Mouse (Mus musculus): ENCODE measurements around the gene Aox2. TPM values are rescaled to one million over a fixed set of nuclear protein-coding genes. Genes with fewer than 3 reads are reported as not detected.

Aox2 gene
- polyA plus RNA-seq, 1 experiment from 2014 or later, result 0.34 TPM

DNA sequence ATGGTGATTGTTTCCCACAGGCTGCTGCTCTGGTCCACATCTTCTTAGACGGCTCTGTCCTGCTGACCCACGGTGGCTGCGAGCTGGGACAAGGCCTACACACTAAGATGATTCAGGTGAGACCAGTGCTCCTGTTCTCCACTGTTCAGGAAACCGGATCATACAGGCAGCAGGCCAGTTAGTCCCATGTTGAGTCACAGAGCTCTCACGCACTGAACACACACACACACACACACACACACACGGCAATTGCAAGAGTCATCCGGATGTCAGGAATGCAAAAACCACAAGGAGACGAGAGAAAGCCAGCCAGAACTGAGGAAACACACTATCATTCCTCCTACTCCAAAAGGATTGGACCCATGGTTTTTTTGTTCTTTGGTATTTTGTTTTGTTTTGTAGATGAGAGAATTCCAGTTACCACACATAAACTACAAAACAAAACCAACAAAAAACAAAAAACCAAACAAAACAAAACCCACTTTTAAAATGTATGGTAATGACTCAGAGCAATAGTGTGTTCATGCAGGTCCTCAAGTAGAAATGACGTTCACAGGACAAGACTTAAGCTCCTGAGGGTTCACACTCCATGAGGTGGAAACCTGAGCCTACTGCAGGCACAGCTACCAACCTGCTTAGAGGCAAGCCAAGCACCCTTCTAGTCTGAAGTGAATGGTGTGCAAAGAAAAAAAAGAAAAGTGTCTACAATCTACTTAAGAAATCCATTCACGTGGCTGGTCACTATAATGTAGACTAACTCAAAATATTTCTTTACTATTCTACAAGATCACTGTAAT, 20.7 kb upstream of the Aox2 start:
- Histone ChIP-seq H3K9me3 (no peaks in the 10 kb centered on the region), H3K4me3 (no peak overlapping the region), H3K27ac (no peak overlapping the region), H3K36me3 (no peaks in the 10 kb centered on the region), H3K4me2 (no peak overlapping the region), H3K4me1 (0 out of 2 replicates have a peak, but pooled peaks cover 3% of the 10 kb centered on the region), H3K9ac (no peak overlapping the region), H3K27me3 (no peaks in the 10 kb centered on the region)
- WGBS, result 73% methylated on average over 10 of the region's 10 CpGs
- ATAC-seq (ENCODE audit: insufficient number of reproducible peaks, insufficient read depth, low FRiP score, low TSS enrichment, low read depth), result no peak

DNA sequence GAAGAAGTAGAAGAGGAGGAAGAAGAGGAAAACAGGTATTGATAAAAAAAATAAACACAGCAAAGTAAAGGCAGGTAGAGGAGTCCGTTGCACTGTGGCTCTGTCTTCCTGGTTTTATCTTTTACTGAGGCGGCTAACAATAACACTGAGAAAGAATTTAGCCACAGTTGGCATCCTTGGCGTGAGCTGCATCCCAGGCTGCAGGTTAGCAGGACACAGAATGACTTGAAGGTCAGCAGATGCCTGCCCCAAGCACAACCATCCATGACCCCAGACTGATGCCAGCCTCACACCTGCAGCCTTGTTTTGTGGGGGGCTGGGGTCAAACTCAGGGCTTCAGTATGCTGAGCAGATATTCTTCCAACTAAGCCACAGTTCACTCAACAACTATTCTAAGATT, 17.8 kb upstream of the Aox2 start:
- no peak for ATAC-seq (ENCODE audit: insufficient number of reproducible peaks, insufficient read depth, low FRiP score, low TSS enrichment, low read depth)
- WGBS, result 75% methylated on average over 3 of the region's 3 CpGs
- Histone ChIP-seq H3K27ac (no peak overlapping the region), H3K4me3 (no peak overlapping the region), H3K27me3 (no peaks in the 10 kb centered on the region), H3K9me3 (no peaks in the 10 kb centered on the region), H3K4me2 (no peak overlapping the region), H3K9ac (no peak overlapping the region), H3K4me1 (0 out of 2 replicates have a peak, but pooled peaks cover 3% of the 10 kb centered on the region), H3K36me3 (no peaks in the 10 kb centered on the region)

DNA sequence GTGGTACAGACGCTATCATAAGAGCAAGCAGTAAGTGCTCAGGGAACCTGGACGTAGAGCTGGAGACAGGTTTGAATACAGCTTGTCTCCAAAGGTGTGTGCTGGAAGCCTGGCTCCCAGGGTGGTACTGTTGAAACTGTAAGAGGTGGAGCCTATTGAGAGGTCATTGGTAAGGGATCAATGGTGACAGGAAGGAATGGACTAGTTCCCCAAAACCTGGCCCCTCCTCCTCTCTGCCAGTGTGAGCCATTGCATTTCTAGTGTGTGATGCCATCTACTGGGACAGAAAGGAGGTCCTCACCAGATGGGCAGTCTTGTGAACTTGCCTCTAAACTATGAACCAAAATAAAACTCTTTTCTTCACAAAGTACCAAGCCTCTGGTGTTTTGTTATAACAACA, 9.9 kb upstream of the Aox2 start:
- no peak overlapping the region for H3K4me3 ChIP-seq
- H3K9ac ChIP-seq, result no peak overlapping the region
- no peaks in the 10 kb centered on the region for H3K4me1 ChIP-seq
- no peaks in the 10 kb centered on the region for H3K27me3 ChIP-seq
- H3K9me3 ChIP-seq, result no peaks in the 10 kb centered on the region
- H3K4me2 ChIP-seq, result no peak overlapping the region
- WGBS, result 81% methylated on average over 2 of the region's 2 CpGs
- H3K36me3 ChIP-seq, result no peaks in the 10 kb centered on the region
- no peak for ATAC-seq (ENCODE audit: insufficient number of reproducible peaks, insufficient read depth, low FRiP score, low TSS enrichment, low read depth)
- no peak overlapping the region for H3K27ac ChIP-seq

DNA sequence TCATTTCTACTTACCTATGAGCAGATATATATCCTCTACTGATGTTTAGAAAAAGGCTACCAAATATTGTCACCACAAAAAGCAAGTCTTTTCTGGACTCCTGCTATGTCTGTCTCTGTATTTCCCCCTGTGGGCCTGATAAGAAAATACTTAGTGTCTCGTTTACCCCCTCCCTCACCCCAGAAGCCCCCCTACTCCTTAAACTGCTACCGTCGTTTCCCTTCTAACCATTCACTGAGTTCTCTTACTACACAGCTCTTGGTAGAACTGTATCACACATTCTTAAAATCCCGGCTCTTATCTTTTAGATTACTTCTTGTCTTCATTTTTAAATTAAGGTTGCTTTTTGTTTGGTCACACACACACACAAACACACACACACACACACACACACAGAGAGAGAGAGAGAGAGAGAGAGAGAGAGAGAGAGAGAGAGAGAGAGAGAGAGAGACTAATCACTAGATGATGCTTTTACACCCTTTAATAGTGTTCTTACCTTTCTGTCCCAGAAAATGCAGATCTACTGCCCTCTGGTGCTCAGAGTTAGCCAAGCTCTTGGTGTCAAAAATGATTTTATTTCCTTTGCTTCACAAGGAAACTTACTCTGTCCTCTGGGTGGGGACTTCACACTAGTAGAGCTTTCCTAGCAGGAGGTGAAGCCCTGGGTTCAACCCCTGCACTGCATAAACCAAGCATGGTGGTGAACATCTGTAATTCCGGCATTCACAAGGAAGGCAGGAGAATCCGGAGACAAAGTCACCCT, 7.1 kb upstream of the Aox2 start:
- peaks cover 3% of the 10 kb centered on the region; the same call in 1 of the 2 replicates for H3K4me1 ChIP-seq
- no peak overlapping the region for H3K27ac ChIP-seq
- WGBS, result 60% methylated on average over 6 of the region's 6 CpGs
- H3K36me3 ChIP-seq, result no peaks in the 10 kb centered on the region
- no peaks in the 10 kb centered on the region for H3K27me3 ChIP-seq
- H3K9ac ChIP-seq, result no peak overlapping the region
- H3K9me3 ChIP-seq, result no peaks in the 10 kb centered on the region
- no peak overlapping the region for H3K4me2 ChIP-seq
- H3K4me3 ChIP-seq, result no peak overlapping the region
- no peak for ATAC-seq (ENCODE audit: insufficient number of reproducible peaks, insufficient read depth, low FRiP score, low TSS enrichment, low read depth)

DNA sequence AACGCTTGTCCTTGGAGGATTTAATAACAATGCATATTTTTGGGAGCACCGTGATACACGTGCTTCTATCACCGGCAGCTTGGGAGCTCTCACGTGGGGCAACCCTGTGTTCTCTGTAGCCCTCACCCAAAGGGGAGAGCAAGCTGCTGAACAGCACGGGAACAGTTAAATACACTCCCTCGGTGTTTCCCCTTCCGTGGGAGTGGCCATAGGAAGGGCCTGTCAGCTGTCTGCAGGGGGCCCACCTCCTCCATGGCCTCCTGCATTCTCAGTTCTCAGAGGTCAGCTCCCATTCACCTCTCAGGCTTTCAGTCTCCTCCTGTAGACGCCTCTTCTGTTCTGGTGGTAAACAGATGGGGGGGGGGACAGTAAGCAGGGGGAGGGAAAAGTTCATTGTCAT, 2.2 kb upstream of the Aox2 start:
- H3K27me3 ChIP-seq, result no peaks in the 10 kb centered on the region
- no peak overlapping the region for H3K9ac ChIP-seq
- no peaks in the 10 kb centered on the region for H3K9me3 ChIP-seq
- peaks cover 24% of the 10 kb centered on the region for H3K4me1 ChIP-seq
- H3K36me3 ChIP-seq, result no peaks in the 10 kb centered on the region
- H3K4me2 ChIP-seq, result no peak overlapping the region
- 25% methylated on average over 9 of the region's 9 CpGs for WGBS
- no peak overlapping the region for H3K4me3 ChIP-seq
- 0 out of 2 replicates have a peak, but pooled peaks have one; percentile 50 for ATAC-seq (ENCODE audit: insufficient number of reproducible peaks, insufficient read depth, low FRiP score, low TSS enrichment, low read depth)
- H3K27ac ChIP-seq, result no peak overlapping the region

DNA sequence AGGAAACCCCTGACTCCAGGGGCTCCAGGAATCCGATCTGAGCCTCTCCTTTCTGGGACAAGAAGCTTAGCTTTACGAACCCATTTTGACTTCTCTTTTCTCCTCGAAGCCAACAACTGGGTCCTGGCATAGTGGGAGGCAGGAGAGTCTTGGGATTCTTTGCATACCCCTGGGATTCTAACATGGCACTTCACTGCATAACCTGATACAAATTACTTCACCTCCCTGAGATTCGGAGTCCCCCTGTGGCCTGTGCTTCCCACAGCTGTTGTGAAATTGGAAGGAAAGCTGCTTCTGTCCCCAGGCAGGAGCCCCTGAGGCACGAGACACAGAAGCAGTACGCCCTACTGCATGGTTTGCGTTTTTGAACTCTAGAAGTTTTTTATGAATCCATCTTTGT, 387 bp downstream of the Aox2 start:
- H3K4me1 ChIP-seq, result peaks cover 27% of the 10 kb centered on the region
- H3K27ac ChIP-seq, result no peak overlapping the region
- H3K4me2 ChIP-seq, result no peak overlapping the region
- no peak overlapping the region for H3K4me3 ChIP-seq
- WGBS, result 42% methylated on average over 7 of the region's 7 CpGs
- H3K36me3 ChIP-seq, result no peaks in the 10 kb centered on the region
- H3K9ac ChIP-seq, result no peak overlapping the region
- no peaks in the 10 kb centered on the region for H3K9me3 ChIP-seq
- ATAC-seq (ENCODE audit: insufficient number of reproducible peaks, insufficient read depth, low FRiP score, low TSS enrichment, low read depth), result no peak
- H3K27me3 ChIP-seq, result no peaks in the 10 kb centered on the region

DNA sequence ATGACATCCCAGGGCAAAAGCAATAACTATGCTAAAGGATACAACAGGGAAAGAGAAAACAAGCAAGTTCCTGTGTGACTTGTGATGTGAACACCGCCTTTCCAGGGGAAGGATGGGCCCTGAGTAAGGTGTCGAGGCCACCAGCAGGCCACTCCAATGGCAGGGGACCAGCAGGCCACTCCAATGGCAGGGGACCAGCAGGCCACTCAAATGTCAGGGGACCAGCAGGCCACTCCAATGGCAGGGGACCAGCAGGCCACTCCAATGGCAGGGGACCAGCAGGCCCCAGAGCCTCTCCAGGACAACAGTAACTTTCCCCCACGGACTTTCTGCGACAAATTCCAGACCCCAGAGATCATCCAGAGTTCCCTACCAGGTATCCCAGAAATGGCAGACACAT, 2.3 kb downstream of the Aox2 start:
- Histone ChIP-seq H3K27me3 (no peaks in the 10 kb centered on the region), H3K27ac (no peak overlapping the region), H3K4me1 (peaks cover 27% of the 10 kb centered on the region), H3K9me3 (no peaks in the 10 kb centered on the region), H3K4me2 (no peak overlapping the region), H3K9ac (no peak overlapping the region), H3K4me3 (no peak overlapping the region), H3K36me3 (no peaks in the 10 kb centered on the region)
- no peak for ATAC-seq (ENCODE audit: insufficient number of reproducible peaks, insufficient read depth, low FRiP score, low TSS enrichment, low read depth)
- WGBS, result 84% methylated on average over 4 of the region's 4 CpGs

DNA sequence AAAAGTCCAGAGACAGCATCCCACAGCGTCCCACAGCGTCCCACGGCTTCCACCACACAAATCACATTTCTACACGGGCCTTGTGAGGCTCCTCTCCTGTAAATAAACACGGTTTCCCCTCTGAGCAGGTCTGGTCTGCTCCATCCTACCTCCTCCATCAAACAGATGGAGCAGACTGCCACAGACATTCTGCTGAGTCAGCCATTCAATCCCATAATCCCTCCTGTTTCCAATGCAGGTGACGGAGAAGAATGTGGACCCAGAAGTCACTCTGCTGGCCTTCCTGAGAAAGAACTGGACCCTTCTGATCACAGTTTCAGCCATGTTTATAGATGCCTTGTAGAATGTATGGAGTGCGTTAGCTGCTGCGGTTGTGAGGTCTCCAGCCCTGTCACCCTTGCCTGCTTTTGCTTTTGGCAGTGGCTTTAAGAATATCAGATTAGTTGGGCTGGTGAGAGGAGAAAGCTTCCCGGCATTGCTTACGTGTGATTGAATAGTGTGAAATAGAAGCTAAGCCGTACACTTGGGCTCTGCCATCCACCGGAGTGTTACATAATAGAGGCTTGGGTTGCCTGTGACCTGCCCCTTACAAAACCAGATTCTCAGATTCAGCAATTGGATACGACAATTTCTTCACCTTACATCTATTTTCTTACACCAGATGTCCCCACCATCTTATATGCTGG, 3.0 kb downstream of the Aox2 start:
- H3K4me2 ChIP-seq, result no peak overlapping the region
- ATAC-seq (ENCODE audit: insufficient number of reproducible peaks, insufficient read depth, low FRiP score, low TSS enrichment, low read depth), result no peak
- H3K9me3 ChIP-seq, result no peaks in the 10 kb centered on the region
- H3K36me3 ChIP-seq, result no peaks in the 10 kb centered on the region
- no peak overlapping the region for H3K4me3 ChIP-seq
- WGBS, result 67% methylated on average over 13 of the region's 13 CpGs
- no peak overlapping the region for H3K9ac ChIP-seq
- no peak overlapping the region for H3K27ac ChIP-seq
- H3K27me3 ChIP-seq, result no peaks in the 10 kb centered on the region
- H3K4me1 ChIP-seq, result peaks cover 24% of the 10 kb centered on the region

DNA sequence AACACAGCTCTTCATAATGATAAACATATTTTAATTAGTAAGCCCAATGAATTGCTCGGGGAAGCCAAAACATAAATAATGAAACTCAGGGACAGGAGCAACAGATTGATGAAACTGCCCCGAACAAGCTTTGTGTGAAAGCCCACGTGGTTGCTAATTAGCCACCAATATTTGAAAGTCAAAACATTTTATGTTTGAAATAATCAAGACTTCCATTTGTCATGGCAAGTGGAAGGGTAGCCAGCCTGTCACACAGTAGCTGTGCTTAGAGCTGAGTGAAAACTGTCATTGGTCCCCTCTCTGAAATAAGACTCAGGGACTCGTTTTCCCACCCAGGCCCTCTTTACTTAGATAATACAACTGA, 3.5 kb downstream of the Aox2 start:
- Histone ChIP-seq H3K4me3 (no peak overlapping the region), H3K27me3 (no peaks in the 10 kb centered on the region), H3K27ac (no peak overlapping the region), H3K4me2 (no peak overlapping the region), H3K36me3 (no peaks in the 10 kb centered on the region), H3K4me1 (peaks cover 24% of the 10 kb centered on the region), H3K9ac (no peak overlapping the region), H3K9me3 (no peaks in the 10 kb centered on the region)
- no peak for ATAC-seq (ENCODE audit: insufficient number of reproducible peaks, insufficient read depth, low FRiP score, low TSS enrichment, low read depth)
- whole genome bisulfite sequencing, result 60% methylated on average over 4 of the region's 4 CpGs

DNA sequence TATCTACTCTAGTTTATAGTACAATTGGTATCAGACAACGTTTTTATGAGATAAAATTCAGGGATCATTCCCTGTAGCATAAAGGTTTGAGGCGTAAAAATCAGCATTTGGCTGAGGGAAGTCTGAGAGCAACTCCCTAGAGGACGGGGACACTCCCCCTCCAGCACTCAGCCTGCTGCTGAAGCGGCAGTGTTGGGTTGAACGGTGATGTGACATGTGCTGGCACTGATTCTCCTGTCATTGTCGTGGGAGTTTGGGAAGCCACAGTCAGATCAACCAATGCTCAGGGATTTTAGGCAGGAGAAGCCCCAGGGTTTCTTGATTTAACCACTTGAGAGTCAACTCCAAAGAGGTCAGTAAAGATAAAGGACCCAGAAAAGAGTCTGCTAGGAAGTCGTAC, 6.4 kb downstream of the Aox2 start:
- Histone ChIP-seq H3K9ac (no peak overlapping the region), H3K4me2 (no peak overlapping the region), H3K27ac (no peak overlapping the region), H3K4me1 (peaks cover 6% of the 10 kb centered on the region; the same call in 1 of the 2 replicates), H3K9me3 (no peaks in the 10 kb centered on the region), H3K27me3 (no peaks in the 10 kb centered on the region), H3K4me3 (no peak overlapping the region), H3K36me3 (no peaks in the 10 kb centered on the region)
- ATAC-seq (ENCODE audit: insufficient number of reproducible peaks, insufficient read depth, low FRiP score, low TSS enrichment, low read depth), result no peak
- 54% methylated on average over 7 of the region's 7 CpGs for WGBS

DNA sequence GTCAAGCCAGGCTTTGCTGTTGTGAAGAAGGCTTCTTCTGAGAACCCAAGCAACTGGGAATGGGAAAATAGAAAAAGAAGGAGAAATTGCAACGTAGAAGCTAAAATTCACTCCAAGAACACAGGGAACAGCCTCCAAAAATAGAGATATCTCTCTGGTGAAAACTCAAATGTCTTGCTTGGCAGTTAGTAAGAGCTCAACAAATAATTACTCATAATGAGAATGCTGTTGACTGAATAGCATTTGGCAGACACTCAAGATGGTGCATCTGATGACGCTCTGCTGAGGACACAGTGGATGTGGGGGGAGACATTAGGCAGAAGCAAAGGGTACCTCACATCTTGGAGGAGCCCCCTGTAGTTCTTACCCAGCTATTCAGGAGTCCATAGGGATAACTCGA, 10.0 kb downstream of the Aox2 start:
- Histone ChIP-seq H3K36me3 (no peaks in the 10 kb centered on the region), H3K4me2 (no peak overlapping the region), H3K9ac (no peak overlapping the region), H3K4me3 (no peak overlapping the region), H3K4me1 (peaks cover 17% of the 10 kb centered on the region), H3K9me3 (no peaks in the 10 kb centered on the region), H3K27ac (no peak overlapping the region), H3K27me3 (no peaks in the 10 kb centered on the region)
- ATAC-seq (ENCODE audit: insufficient number of reproducible peaks, insufficient read depth, low FRiP score, low TSS enrichment, low read depth), result no peak
- 78% methylated on average over 3 of the region's 3 CpGs for WGBS

Data from embryonic facial prominence, embryonic 13.5 days (tissue).